Mouse (Mus musculus): ENCODE results near the gene Mfsd6l. TPM values are rescaled to one million over a fixed set of nuclear protein-coding genes. Genes with fewer than 3 reads are reported as not detected.

The Mfsd6l gene
- polyA plus RNA-seq, 1 experiment from 2014 or later: not detected

DNA sequence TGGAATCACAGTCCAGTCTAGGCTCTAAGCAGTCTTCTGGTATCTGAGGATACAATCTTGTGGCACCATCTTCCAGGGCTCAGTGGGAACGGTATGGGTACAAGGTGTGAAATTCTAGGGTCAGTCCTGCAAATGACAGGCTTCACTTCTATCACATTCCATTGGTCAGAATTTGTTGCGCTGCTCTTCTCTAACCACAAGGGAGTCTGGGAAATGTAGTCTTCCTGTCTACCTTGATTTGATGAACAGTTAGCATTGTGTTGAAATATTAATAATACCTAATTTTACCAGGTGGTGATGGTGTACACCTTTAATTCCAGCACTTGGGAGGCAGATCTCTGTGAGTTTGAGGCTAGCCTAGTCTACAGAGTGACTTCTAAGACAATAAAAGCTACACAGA lies 35.5 kb upstream of the Mfsd6l start:
- 63% methylated on average over 2 of the region's 2 CpGs for WGBS
- no peak overlapping the region for H3K4me3 ChIP-seq (ENCODE audit: control insufficient read depth in 1 of 2, insufficient read depth in 1 of 2, low read depth in 1 of 2, low read length in 2 of 2)
- H3K36me3 ChIP-seq (ENCODE audit: control insufficient read depth, insufficient read depth, low read length): no peaks in the 10 kb centered on the region
- no peak overlapping the region for H3K9ac ChIP-seq (ENCODE audit: low read length)
- no peak overlapping the region for H3K27ac ChIP-seq (replicated peaks in 1 of 2; ENCODE audit: control insufficient read depth in 1 of 2, insufficient read depth in 1 of 2, low read depth in 2 of 2, low read length in 2 of 2)
- peaks cover 7% of the 10 kb centered on the region; the same call in 1 of the 2 replicates for H3K9me3 ChIP-seq (ENCODE audit: control insufficient read depth, low read length)
- H3K4me2 ChIP-seq (ENCODE audit: low read length): no peak overlapping the region
- H3K4me1 ChIP-seq (ENCODE audit: control insufficient read depth in 2 of 2, insufficient read depth in 2 of 2, low read length in 2 of 2): no peaks in the 10 kb centered on the region
- no peaks in the 10 kb centered on the region for H3K27me3 ChIP-seq (ENCODE audit: control insufficient read depth, insufficient read depth, low read length)
- ATAC-seq (ENCODE audit: insufficient number of reproducible peaks, insufficient read depth, low FRiP score, low read depth): no peak

DNA sequence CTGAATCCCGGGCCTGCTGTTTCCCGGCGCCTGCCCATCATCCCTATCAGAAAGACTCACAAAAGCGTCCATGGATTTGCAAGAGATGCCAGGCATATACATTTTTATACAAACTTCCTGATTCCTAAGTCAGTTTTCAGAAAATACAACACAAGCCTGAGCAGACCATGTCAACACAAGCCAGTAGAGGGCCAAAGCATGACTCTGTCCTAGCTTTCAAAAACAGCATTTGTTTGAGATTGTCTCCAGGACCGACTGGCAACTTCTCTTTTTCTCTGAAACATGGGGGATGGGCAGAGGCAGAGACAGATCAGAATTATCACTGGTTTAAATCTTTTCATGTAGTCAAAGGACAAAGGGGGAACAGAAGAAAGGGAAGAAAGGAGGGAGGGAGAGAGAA lies 34.6 kb upstream of the Mfsd6l start:
- no peak overlapping the region for H3K4me2 ChIP-seq (ENCODE audit: low read length)
- no peak overlapping the region for H3K4me3 ChIP-seq (ENCODE audit: control insufficient read depth in 1 of 2, insufficient read depth in 1 of 2, low read depth in 1 of 2, low read length in 2 of 2)
- peaks cover 7% of the 10 kb centered on the region; the same call in 1 of the 2 replicates for H3K9me3 ChIP-seq (ENCODE audit: control insufficient read depth, low read length)
- ATAC-seq (ENCODE audit: insufficient number of reproducible peaks, insufficient read depth, low FRiP score, low read depth): no peak
- no peaks in the 10 kb centered on the region for H3K4me1 ChIP-seq (ENCODE audit: control insufficient read depth in 2 of 2, insufficient read depth in 2 of 2, low read length in 2 of 2)
- H3K36me3 ChIP-seq (ENCODE audit: control insufficient read depth, insufficient read depth, low read length): no peaks in the 10 kb centered on the region
- no peak overlapping the region for H3K9ac ChIP-seq (ENCODE audit: low read length)
- no peaks in the 10 kb centered on the region for H3K27me3 ChIP-seq (ENCODE audit: control insufficient read depth, insufficient read depth, low read length)
- 81% methylated on average over 5 of the region's 5 CpGs for WGBS
- H3K27ac ChIP-seq (replicated peaks in 1 of 2; ENCODE audit: control insufficient read depth in 1 of 2, insufficient read depth in 1 of 2, low read depth in 2 of 2, low read length in 2 of 2): no peak overlapping the region

DNA sequence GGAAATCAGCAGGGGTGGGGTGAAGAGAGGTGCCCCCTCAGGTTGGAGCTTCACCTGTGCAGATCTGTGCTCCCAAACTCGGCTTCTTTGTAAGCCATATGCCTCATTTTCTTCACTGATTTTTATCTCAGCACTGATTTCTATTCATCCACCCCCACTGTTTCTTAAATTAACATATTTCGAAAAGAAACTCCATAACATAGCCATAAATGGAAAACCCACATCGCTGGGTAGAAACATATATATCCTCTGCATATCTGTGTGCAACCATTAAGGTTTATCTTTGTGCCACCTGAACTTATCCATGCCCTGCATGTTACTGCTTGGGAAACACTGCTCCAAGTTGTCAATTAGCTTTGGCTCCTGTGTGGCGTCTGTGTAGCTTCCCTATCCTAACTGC lies 29.5 kb upstream of the Mfsd6l start:
- Histone ChIP-seq H3K27me3 (ENCODE audit: control insufficient read depth, insufficient read depth, low read length) (peaks cover 5% of the 10 kb centered on the region; the same call in 1 of the 2 replicates), H3K9ac (ENCODE audit: low read length) (no peak overlapping the region), H3K36me3 (ENCODE audit: control insufficient read depth, insufficient read depth, low read length) (no peaks in the 10 kb centered on the region), H3K4me1 (ENCODE audit: control insufficient read depth in 2 of 2, insufficient read depth in 2 of 2, low read length in 2 of 2) (no peaks in the 10 kb centered on the region; a peak in 1 of 4 replicates), H3K9me3 (ENCODE audit: control insufficient read depth, low read length) (no peaks in the 10 kb centered on the region), H3K4me2 (ENCODE audit: low read length) (no peak overlapping the region), H3K27ac (replicated peaks in 1 of 2; ENCODE audit: control insufficient read depth in 1 of 2, insufficient read depth in 1 of 2, low read depth in 2 of 2, low read length in 2 of 2) (no peak overlapping the region), H3K4me3 (ENCODE audit: control insufficient read depth in 1 of 2, insufficient read depth in 1 of 2, low read depth in 1 of 2, low read length in 2 of 2) (no peak overlapping the region)
- WGBS: 73% methylated on average over 4 of the region's 4 CpGs
- ATAC-seq (ENCODE audit: insufficient number of reproducible peaks, insufficient read depth, low FRiP score, low read depth): no peak

DNA sequence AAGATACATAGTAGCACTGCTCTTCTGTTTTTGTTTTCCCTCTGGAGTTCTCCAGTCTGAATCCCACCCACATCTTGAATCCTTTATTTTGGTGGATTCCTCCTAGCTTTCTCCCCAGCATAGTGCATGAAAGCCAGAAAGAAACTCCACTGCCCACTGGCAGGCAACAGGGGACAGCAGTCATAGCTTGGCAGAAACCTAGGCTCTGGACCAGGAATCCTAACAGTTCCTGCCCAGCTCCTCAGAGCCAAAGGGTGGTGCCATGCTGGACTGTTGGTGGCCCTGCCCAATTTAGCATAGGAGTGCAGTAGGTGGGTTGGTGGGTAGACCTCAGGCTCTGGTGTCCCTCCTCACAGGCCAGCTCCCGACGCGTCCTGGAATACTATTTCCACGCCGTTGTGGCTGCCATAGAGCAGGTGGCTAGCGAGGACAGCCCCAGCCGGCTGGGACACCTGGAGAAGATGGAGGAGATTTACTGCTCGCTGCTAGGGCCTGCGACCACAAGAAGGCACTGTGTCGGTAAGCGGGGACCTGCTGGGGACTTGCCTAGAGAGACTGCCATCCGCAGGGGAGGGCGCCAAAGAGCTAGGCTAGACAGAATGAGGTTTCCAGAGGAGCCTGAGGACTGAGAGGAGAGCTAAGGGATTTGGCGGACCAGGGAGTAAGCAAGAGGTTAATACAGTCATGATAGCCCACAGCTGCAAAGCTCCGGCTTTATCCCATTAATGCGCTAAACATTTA lies 24.8 kb upstream of the Mfsd6l start:
- no peak overlapping the region for H3K4me2 ChIP-seq (ENCODE audit: low read length)
- peaks cover 5% of the 10 kb centered on the region; the same call in 1 of the 2 replicates for H3K27me3 ChIP-seq (ENCODE audit: control insufficient read depth, insufficient read depth, low read length)
- H3K9me3 ChIP-seq (ENCODE audit: control insufficient read depth, low read length): no peaks in the 10 kb centered on the region
- no peak overlapping the region for H3K27ac ChIP-seq (replicated peaks in 1 of 2; ENCODE audit: control insufficient read depth in 1 of 2, insufficient read depth in 1 of 2, low read depth in 2 of 2, low read length in 2 of 2)
- ATAC-seq (ENCODE audit: insufficient number of reproducible peaks, insufficient read depth, low FRiP score, low read depth): no peak
- H3K9ac ChIP-seq (ENCODE audit: low read length): no peak overlapping the region
- no peaks in the 10 kb centered on the region; a peak in 1 of 4 replicates for H3K4me1 ChIP-seq (ENCODE audit: control insufficient read depth in 2 of 2, insufficient read depth in 2 of 2, low read length in 2 of 2)
- no peak overlapping the region for H3K4me3 ChIP-seq (ENCODE audit: control insufficient read depth in 1 of 2, insufficient read depth in 1 of 2, low read depth in 1 of 2, low read length in 2 of 2)
- WGBS: 26% methylated on average over 16 of the region's 16 CpGs
- H3K36me3 ChIP-seq (ENCODE audit: control insufficient read depth, insufficient read depth, low read length): no peaks in the 10 kb centered on the region

DNA sequence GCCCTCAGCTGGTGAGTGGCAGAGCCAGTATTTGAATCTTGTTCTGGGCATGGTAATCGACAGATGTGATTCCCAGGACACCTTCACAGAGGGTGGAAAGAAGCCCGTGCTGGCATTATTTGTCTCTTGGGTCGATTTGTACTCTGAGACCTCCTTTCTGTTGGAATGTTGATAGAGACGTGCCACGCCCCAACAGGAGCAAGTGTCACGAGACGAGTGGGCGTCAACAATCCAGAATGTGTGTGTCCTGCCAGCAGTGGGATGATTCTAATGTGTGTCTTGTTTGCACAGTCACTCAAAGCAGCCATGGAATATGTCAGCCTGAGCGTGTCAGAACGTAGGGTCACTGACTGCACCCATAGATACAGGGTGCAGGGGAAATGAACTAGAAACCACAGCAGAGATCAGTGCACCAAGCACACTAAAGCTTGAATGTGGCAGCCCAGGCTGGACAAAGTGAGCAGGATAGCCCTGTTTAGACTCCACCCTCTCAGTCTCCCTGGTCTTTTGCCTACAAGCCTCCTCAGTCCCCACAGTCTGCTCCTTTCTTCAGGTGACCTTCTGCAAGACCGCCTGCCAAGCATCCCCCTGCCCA lies 23.9 kb upstream of the Mfsd6l start:
- no peak for ATAC-seq (ENCODE audit: insufficient number of reproducible peaks, insufficient read depth, low FRiP score, low read depth)
- Histone ChIP-seq H3K27ac (replicated peaks in 1 of 2; ENCODE audit: control insufficient read depth in 1 of 2, insufficient read depth in 1 of 2, low read depth in 2 of 2, low read length in 2 of 2) (no peak overlapping the region), H3K36me3 (ENCODE audit: control insufficient read depth, insufficient read depth, low read length) (no peaks in the 10 kb centered on the region), H3K9ac (ENCODE audit: low read length) (no peak overlapping the region), H3K27me3 (ENCODE audit: control insufficient read depth, insufficient read depth, low read length) (peaks cover 5% of the 10 kb centered on the region; the same call in 1 of the 2 replicates), H3K4me3 (ENCODE audit: control insufficient read depth in 1 of 2, insufficient read depth in 1 of 2, low read depth in 1 of 2, low read length in 2 of 2) (no peak overlapping the region), H3K4me1 (ENCODE audit: control insufficient read depth in 2 of 2, insufficient read depth in 2 of 2, low read length in 2 of 2) (no peaks in the 10 kb centered on the region; a peak in 1 of 4 replicates), H3K4me2 (ENCODE audit: low read length) (no peak overlapping the region), H3K9me3 (ENCODE audit: control insufficient read depth, low read length) (no peaks in the 10 kb centered on the region)
- WGBS: 54% methylated on average over 11 of the region's 11 CpGs

DNA sequence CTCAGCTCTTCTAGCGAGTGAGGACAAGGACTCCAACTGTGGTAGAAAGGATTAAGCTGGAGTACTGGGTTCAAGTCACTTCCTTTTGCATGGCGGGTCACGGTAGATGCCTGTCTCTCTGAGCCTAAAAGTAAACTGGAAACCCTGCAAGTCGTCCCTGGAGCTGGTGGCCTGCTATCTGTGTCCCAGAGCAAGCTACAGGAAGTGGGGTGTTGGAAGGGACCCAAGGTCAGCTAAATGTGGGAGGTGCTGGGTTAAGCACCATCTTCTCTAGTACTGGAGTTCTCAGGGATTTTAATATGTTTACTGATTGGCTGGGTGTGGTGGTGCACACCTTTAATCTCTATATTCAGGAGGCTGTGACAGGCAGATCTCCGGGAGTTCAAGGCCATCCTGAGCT lies 23.2 kb upstream of the Mfsd6l start:
- WGBS: 56% methylated on average over 5 of the region's 5 CpGs
- H3K9ac ChIP-seq (ENCODE audit: low read length): no peak overlapping the region
- peaks cover 5% of the 10 kb centered on the region; the same call in 1 of the 2 replicates for H3K27me3 ChIP-seq (ENCODE audit: control insufficient read depth, insufficient read depth, low read length)
- H3K4me3 ChIP-seq (ENCODE audit: control insufficient read depth in 1 of 2, insufficient read depth in 1 of 2, low read depth in 1 of 2, low read length in 2 of 2): no peak overlapping the region
- H3K9me3 ChIP-seq (ENCODE audit: control insufficient read depth, low read length): no peaks in the 10 kb centered on the region
- H3K4me1 ChIP-seq (ENCODE audit: control insufficient read depth in 2 of 2, insufficient read depth in 2 of 2, low read length in 2 of 2): no peaks in the 10 kb centered on the region; a peak in 1 of 4 replicates
- H3K27ac ChIP-seq (replicated peaks in 1 of 2; ENCODE audit: control insufficient read depth in 1 of 2, insufficient read depth in 1 of 2, low read depth in 2 of 2, low read length in 2 of 2): no peak overlapping the region
- H3K4me2 ChIP-seq (ENCODE audit: low read length): no peak overlapping the region
- H3K36me3 ChIP-seq (ENCODE audit: control insufficient read depth, insufficient read depth, low read length): no peaks in the 10 kb centered on the region
- ATAC-seq (ENCODE audit: insufficient number of reproducible peaks, insufficient read depth, low FRiP score, low read depth): no peak

DNA sequence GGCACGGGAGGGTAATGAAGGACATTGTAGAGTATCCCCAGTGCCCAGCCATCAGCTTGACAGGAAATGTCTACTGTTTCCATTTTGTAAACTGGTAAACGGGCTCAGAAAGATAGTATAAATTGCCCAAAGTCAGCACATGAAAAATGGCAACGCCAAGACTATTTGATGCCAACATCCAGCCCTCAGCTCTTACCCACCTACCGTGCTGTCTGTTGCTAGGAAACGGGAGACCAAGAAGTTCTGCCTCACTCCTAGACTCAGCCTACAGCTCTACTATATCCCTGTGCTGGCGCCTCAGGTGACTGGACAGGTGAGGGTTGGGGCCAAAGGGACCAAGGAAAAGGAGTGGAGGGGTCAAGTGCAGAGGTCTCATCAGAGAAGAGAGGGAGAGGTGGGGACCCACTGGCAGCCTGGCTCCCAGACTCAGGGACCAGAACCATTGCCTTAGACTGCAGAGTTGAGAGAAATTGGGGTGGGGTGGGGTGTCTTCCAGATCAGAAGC lies 22.0 kb upstream of the Mfsd6l start:
- Histone ChIP-seq H3K4me1 (ENCODE audit: control insufficient read depth in 2 of 2, insufficient read depth in 2 of 2, low read length in 2 of 2) (no peaks in the 10 kb centered on the region; a peak in 1 of 4 replicates), H3K9ac (ENCODE audit: low read length) (no peak overlapping the region), H3K9me3 (ENCODE audit: control insufficient read depth, low read length) (no peaks in the 10 kb centered on the region), H3K27me3 (ENCODE audit: control insufficient read depth, insufficient read depth, low read length) (peaks cover 4% of the 10 kb centered on the region; the same call in 1 of the 2 replicates), H3K36me3 (ENCODE audit: control insufficient read depth, insufficient read depth, low read length) (no peaks in the 10 kb centered on the region), H3K4me3 (ENCODE audit: control insufficient read depth in 1 of 2, insufficient read depth in 1 of 2, low read depth in 1 of 2, low read length in 2 of 2) (no peak overlapping the region), H3K27ac (replicated peaks in 1 of 2; ENCODE audit: control insufficient read depth in 1 of 2, insufficient read depth in 1 of 2, low read depth in 2 of 2, low read length in 2 of 2) (no peak overlapping the region), H3K4me2 (ENCODE audit: low read length) (no peak overlapping the region)
- 73% methylated on average over 6 of the region's 6 CpGs for WGBS
- ATAC-seq (ENCODE audit: insufficient number of reproducible peaks, insufficient read depth, low FRiP score, low read depth): no peak
